ENCODE assay signal across 18 mouse cellular contexts in the genomic region with DNA sequence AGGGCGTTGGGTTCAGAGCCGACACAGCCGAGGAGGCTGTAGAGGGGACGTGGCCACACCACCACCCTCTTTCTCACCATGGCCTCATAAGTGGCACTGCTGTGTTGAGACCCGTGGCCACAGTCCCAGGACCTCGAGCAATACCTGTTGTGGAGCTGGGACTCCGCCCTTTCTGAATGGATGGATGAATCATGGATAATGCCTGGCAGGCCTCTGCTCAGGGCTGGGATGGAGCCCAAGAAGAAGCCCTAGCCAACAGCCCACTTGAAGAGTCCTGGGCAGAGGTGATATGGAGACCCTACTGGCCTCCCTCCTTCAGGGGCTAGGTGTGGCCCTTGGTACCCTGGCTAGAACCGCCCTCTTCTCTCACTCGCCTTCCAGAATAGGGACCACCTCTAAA. TPM values are rescaled to one million over a fixed set of nuclear protein-coding genes. Genes with fewer than 3 reads are reported as not detected.
"Had no signal": no experiment of that assay in that cellular context is flagged by ENCODE, and none has a peak within 500 bp of the region (broad histone marks: within the 10 kb centered on the region; RNA-seq: fewer than 3 reads in every experiment).

No protein-coding gene starts in this region.

- DNase-seq: kidney, adult 2 months; kidney, postnatal 25 days; liver, embryonic 13.5 days; lung, adult 2 months; lung, postnatal 14 days; lung, postnatal 4 days; retina, postnatal 1 day; right cerebral cortex, postnatal 25 days; spleen, adult 18-20 months; thymus, postnatal 25 days had no signal

- ATAC-seq: midbrain, embryonic 16.5 days had no signal

- H3K4me3 ChIP-seq: liver, embryonic 13.5 days; midbrain, embryonic 12.5 days; myocyte; neural tube, embryonic 13.5 days; stomach, embryonic 15.5 days had no signal

- H3K27ac ChIP-seq: kidney, postnatal 0 days; liver, embryonic 13.5 days; midbrain, embryonic 12.5 days; neural tube, embryonic 13.5 days; stomach, embryonic 15.5 days had no signal

RNA-seq across cellular contexts. Expression of a gene that starts 41.6 kb away (rescaled TPM):
- total RNA-seq: megakaryocyte-erythroid progenitor cell, adult 5-6 weeks; monocyte, adult 5-6 weeks had no signal
